Mouse (Mus musculus) Patski (cell line): ENCODE results near the gene Ccdc153. TPM values are rescaled to one million over a fixed set of nuclear protein-coding genes. Genes with fewer than 3 reads are reported as not detected.

Experiments
- ATAC-seq: fragments of 100-300 bp; one replicate; pipeline ENCODE4 v1.8.0; 2021
- CTCF ChIA-PET: fragments of 350-600 bp; sonication (Branson Sonifier 250); formaldehyde crosslinking; loops from one replicate; lab custom pipeline; 2022; ENCODE audit warnings: inconsistent platforms; lab: Charles Lee
- POLR2A ChIA-PET: fragments of 350-600 bp; sonication (Branson Sonifier 250); formaldehyde crosslinking; loops from one replicate; lab custom pipeline; 2022; ENCODE audit warnings: antibody characterized with exemption, inconsistent platforms; lab: Charles Lee
- DNase-seq: peaks from one replicate; pipeline ENCODE4 v3.0.0-alpha.2; 2011; ENCODE audit warnings: low read depth, low spot score
- H3K27me3 ChIP-seq: fragments of 371-371 bp; one replicate; pipeline ENCODE4 v1.5.1; 2021
- CTCF ChIP-seq: fragments of 100-300 bp; IDR thresholded peaks from one replicate; pipeline ENCODE4 v1.5.1; 2021
- in situ Hi-C: fragments of 300-500 bp; cut with MboI; formaldehyde crosslinking; loops from 3 replicates; pipeline ENCODE4 v1.11.1; 2018; ENCODE audit warnings: low pct_unique_long_range_greater_than_20kb, mixed read lengths
- polyA plus RNA-seq: library from polyadenylated mRNA; unstranded; gene quantifications from one replicate; pipeline ENCODE4 v1.2.3, GENCODE M21; 2021

Gene Ccdc153
- polyA plus RNA-seq, result not detected

DNA sequence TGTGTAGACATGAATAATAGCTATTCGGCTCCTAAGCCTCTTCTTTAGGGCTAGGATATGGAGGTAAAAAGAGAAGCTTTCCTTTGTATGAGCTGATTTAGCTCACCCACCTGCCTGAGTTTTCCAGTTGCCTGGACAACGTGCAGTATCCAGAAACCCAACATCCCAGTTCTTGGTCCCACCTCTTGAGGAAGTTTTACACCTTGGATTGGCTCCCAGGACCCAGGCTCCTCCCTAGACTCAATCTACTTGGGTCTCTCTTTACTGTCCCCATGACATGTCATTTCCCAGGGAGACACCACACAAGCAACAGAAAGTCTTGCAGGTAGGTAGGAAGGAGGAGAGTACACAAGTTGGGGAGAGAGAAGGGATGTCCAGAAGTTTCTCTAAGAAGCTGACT lies at the start of gene Ccdc153:
Gene Ccdc153 (plus strand): TSS at position 278 of the 400 bp plus-strand sequence.
- no peak for TF ChIP-seq CTCF
- DNase-seq (no peak), ATAC-seq (no peak)
- CTCF ChIA-PET, result interaction anchor here (0.9 to 1.0 kb wide), 3 partner anchors 12 to 17 kb away, joined by 3 to 4 read pairs (median 3); no protein-coding TSS in a partner anchor
- H3K27me3 ChIP-seq, result no peaks in the 10 kb centered on the region
- in situ Hi-C loops, result no loop called here
- POLR2A ChIA-PET, result no interaction called here

GRCm38 (mm10) chr9:44191166-44191565 lies 49.3 kb upstream of the Ccdc153 start:
- POLR2A ChIA-PET, result no interaction called here
- ATAC-seq, result no peak
- DNase-seq, result no peak
- TF ChIP-seq CTCF, result no peak
- in situ Hi-C loops, result no loop called here
- CTCF ChIA-PET, result no interaction called here
- no peaks in the 10 kb centered on the region for H3K27me3 ChIP-seq

GRCm38 (mm10) chr9:44192312-44192711 lies 48.2 kb upstream of the Ccdc153 start:
- no peak for TF ChIP-seq CTCF
- in situ Hi-C loops, result no loop called here
- no peaks in the 10 kb centered on the region for H3K27me3 ChIP-seq
- CTCF ChIA-PET, result interaction anchor here (0.6 kb wide), 1 partner anchor 23 kb away, joined by 3 read pairs; no protein-coding TSS in a partner anchor
- POLR2A ChIA-PET, result no interaction called here
- DNase-seq (no peak), ATAC-seq (no peak)

- POLR2A ChIA-PET, result no interaction called here
These were observed 47.7 kb upstream of the Ccdc153 start for GRCm38 (mm10) chr9:44192794-44193193.

GRCm38 (mm10) chr9:44194000-44194399 lies 46.5 kb upstream of the Ccdc153 start:
- ATAC-seq (no peak), DNase-seq (no peak)
- CTCF ChIA-PET, result no interaction called here
- POLR2A ChIA-PET, result no interaction called here
- in situ Hi-C loops, result no loop called here
- no peaks in the 10 kb centered on the region for H3K27me3 ChIP-seq
- TF ChIP-seq CTCF, result no peak

More at GRCm38 (mm10) chr9:44192794-44193193, 47.7 kb upstream of the Ccdc153 start:
- no peak for TF ChIP-seq CTCF
- no peaks in the 10 kb centered on the region for H3K27me3 ChIP-seq
- ATAC-seq (no peak), DNase-seq (no peak)
- in situ Hi-C loops, result no loop called here
- CTCF ChIA-PET, result no interaction called here

DNA sequence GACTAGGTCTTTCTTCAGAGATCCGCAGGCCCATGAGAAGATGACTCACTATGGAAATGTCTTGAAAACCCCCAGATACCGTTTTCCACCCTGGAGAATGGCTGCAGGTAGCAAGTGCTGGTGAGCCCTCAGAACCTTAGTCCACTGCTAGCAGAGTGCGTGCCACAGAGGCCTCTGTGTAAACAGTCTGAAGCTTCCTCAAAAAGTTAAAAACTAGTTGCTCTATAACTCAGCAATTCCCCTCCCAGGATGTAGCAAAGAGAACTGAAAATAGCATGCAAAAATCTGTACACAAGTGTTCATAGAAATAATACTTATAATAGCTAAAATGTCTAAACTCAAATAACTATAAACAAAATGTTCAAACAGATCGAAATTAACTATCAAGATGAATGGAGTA lies 44.1 kb upstream of the Ccdc153 start:
- ATAC-seq (no peak), DNase-seq (no peak)
- ChIA-PET POLR2A (no interaction called here), CTCF (interaction anchor here (1.1 to 1.2 kb wide), 2 partner anchors 23 to 38 kb away, joined by 3 to 4 read pairs; partner anchors contain the start of gene Cbl)
- in situ Hi-C loops, result no loop called here
- no peak for TF ChIP-seq CTCF
- H3K27me3 ChIP-seq, result no peaks in the 10 kb centered on the region

DNA sequence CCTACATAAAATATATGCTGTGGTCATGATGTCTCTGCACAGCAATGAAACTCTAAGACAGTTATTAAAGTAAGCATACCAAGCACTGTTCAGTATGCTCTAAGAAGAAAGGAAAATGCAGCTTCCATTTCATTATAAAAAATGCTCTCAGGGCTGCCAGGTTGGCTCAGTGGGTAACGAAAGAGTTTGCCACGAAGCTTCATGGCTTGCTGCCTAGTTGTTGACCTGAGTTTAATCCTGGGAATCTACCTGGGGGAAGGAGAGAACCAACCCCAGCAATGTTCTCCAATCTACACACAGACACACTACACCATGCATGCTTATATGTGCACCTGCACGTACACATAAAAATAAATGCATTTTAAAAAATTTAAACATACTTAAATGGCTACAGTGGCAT lies 41.3 kb upstream of the Ccdc153 start:
- ChIA-PET POLR2A (no interaction called here), CTCF (interaction anchor here (0.6 to 2.5 kb wide), 4 partner anchors 13 to 22 kb away, joined by 3 to 6 read pairs (median 4); no protein-coding TSS in a partner anchor)
- DNase-seq (no peak), ATAC-seq (no peak)
- in situ Hi-C loops, result no loop called here
- H3K27me3 ChIP-seq, result no peaks in the 10 kb centered on the region
- no peak for TF ChIP-seq CTCF

- H3K27me3 ChIP-seq, result no peaks in the 10 kb centered on the region
- ChIA-PET CTCF (interaction anchor here (1.4 to 2.5 kb wide), 2 partner anchors 19 to 23 kb away, joined by 3 to 6 read pairs; no protein-coding TSS in a partner anchor), POLR2A (interaction anchor here (1.5 kb wide), 1 partner anchor 36 kb away, joined by 3 read pairs; no protein-coding TSS in a partner anchor)
- ATAC-seq (no peak), DNase-seq (no peak)
- in situ Hi-C loops, result no loop called here
- no peak for TF ChIP-seq CTCF
These were observed 40.9 kb upstream of the Ccdc153 start for GRCm38 (mm10) chr9:44199580-44199979.

DNA sequence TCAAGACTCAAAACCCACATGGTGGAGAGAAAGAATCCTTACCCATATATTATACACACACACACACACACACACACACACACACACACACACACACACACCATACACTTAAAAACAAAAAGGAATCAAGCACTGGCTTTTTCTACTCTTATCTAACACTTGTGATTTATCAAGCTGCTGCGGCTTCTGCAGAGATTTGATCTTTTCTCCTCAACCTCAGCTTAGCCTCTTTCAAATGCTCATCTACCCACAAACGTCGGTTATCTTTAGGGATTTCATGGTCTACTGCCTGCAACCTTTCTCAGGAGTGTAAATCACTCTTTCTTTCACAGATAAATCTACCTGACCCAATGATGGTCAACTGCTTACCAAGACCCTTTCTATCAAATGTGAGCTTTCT lies 40.0 kb upstream of the Ccdc153 start:
- no peaks in the 10 kb centered on the region for H3K27me3 ChIP-seq
- ATAC-seq (no peak), DNase-seq (no peak)
- POLR2A ChIA-PET, result interaction anchor here (1.3 to 1.5 kb wide), 2 partner anchors 11 to 37 kb away, joined by 3 read pairs; no protein-coding TSS in a partner anchor
- TF ChIP-seq CTCF, result no peak
- in situ Hi-C loops, result no loop called here
- CTCF ChIA-PET, result interaction anchor here (1.0 to 2.5 kb wide), 4 partner anchors 15 to 28 kb away, joined by 3 to 6 read pairs (median 3); no protein-coding TSS in a partner anchor

- CTCF ChIA-PET, result no interaction called here
- no peak for DNase-seq
- H3K27me3 ChIP-seq, result no peaks in the 10 kb centered on the region
- no peak for TF ChIP-seq CTCF
- POLR2A ChIA-PET, result no interaction called here
- ATAC-seq, result no peak
- in situ Hi-C loops, result no loop called here
These were observed 32.6 kb upstream of the Ccdc153 start for GRCm38 (mm10) chr9:44207840-44208239.

DNA sequence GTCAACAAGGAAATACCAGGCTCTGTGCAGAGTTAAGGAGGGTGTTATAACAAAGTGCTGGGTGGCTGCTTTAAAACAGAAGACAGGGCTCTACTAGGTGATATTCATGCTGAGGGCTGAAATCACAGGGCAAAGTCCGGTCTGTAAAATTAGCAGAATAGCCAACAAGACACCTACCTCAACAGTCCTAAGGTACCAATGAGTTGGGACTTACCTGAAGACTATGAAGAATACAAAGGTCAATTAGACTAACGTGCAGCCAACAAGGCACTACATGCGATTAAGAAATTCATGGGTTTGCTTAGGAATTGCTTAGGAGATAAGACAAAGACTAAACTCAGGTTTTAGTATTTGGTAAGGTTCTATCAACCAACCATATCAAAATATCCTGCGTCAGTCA lies 31.1 kb upstream of the Ccdc153 start:
- no peak for TF ChIP-seq CTCF
- POLR2A ChIA-PET, result no interaction called here
- ATAC-seq, result no peak
- H3K27me3 ChIP-seq, result no peaks in the 10 kb centered on the region
- DNase-seq, result no peak
- in situ Hi-C loops, result no loop called here
- CTCF ChIA-PET, result no interaction called here

DNA sequence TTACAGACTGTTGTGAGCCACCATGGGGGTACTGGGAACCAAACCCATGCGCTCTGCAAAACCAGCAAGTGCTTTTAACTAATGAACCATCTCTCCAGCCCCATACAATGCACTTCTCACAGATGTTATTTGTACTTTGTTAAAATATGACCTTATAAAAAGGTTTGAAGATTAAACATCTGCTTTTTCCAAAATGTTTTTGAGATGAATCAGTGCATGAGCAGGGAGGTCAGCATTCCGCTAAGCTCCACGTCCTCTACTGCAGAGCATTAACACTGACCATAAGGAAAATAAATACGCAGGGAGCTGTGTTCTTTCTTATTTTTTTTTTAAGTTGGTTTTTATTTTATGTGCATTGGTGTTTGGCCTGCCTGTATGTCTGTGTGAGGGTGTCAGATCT lies 28.1 kb upstream of the Ccdc153 start:
- ChIA-PET CTCF (interaction anchor here (0.7 to 1.4 kb wide), 2 partner anchors 10 to 14 kb away, joined by 3 to 4 read pairs; no protein-coding TSS in a partner anchor), POLR2A (no interaction called here)
- in situ Hi-C loops, result no loop called here
- H3K27me3 ChIP-seq, result no peaks in the 10 kb centered on the region
- DNase-seq (no peak), ATAC-seq (no peak)
- TF ChIP-seq CTCF, result no peak
